Mouse (Mus musculus) liver, adult 2 months (tissue): ENCODE measurements at regions not wholly inside any gene's neighbourhood (a gene's known extent, or its start where the extent isn't known, plus 50 kb on each side); places are given as distances from the start of the nearest gene placed in this dataset.

ENCODE experiments used
- CTCF ChIP-seq: fragments of 200-500 bp; IDR thresholded peaks from 2 replicates; pipeline ENCODE4 v1.5.1; 2011; ENCODE audit warnings: low read depth, low read length, control low read depth
- POLR2A ChIP-seq: fragments of 200-500 bp; IDR thresholded peaks from 2 replicates; pipeline ENCODE4 v1.6.1; 2011; ENCODE audit warnings: low read length, control low read depth; ENCODE audit not compliant: insufficient read depth; ENCODE audit errors: extremely low read depth

- no peak for TF ChIP-seq CTCF
- no peak for TF ChIP-seq POLR2A
Observed at GRCm38 (mm10) chr13:90820453-90820852, 84.7 kb downstream of the Atp6ap1l start.
